Mouse (Mus musculus): Measurements from ENCODE around the gene Dock2. TPM values are rescaled to one million over a fixed set of nuclear protein-coding genes. Genes with fewer than 3 reads are reported as not detected.

Dock2 gene
- polyA plus RNA-seq, 1 experiment, result not detected

- Histone ChIP-seq H3K9me3 (replicated peaks; ENCODE audit: control insufficient read depth, insufficient read depth, low read length, poor library complexity, severe bottlenecking) (no peaks in the 10 kb centered on the region), H3K4me3 (ENCODE audit: low read depth, low read length) (no peak overlapping the region), H3K27ac (ENCODE audit: insufficient read depth, low read length) (no peak overlapping the region), H3K4me1 (ENCODE audit: control insufficient read depth, insufficient read depth, low read length) (no peaks in the 10 kb centered on the region), H3K27me3 (ENCODE audit: control insufficient read depth, insufficient read depth, low read length, poor library complexity, severe bottlenecking) (peaks cover 2% of the 10 kb centered on the region; the same call in 1 of the 2 replicates), H3K36me3 (ENCODE audit: control insufficient read depth, insufficient read depth, low read length, poor library complexity, severe bottlenecking) (no peaks in the 10 kb centered on the region), H3K9ac (ENCODE audit: low read depth, poor library complexity, severe bottlenecking) (no peak overlapping the region)
- no peak for TF ChIP-seq CTCF (IDR thresholded peaks at IDR 0.05; ENCODE audit: low read depth, low read length)
- TF ChIP-seq POLR2A (IDR thresholded peaks at IDR 0.05; ENCODE audit: insufficient read depth, low read length), result no peak
- no peak for TF ChIP-seq EP300 (IDR thresholded peaks at IDR 0.05; ENCODE audit: insufficient read depth, low read depth, low read length)
Observed at GRCm38 (mm10) chr11:34355406-34355805, 428.3 kb downstream of the Dock2 start.

GRCm38 (mm10) chr11:34349453-34350056 is 434.1 kb downstream of the Dock2 start:
- Histone ChIP-seq H3K36me3 (ENCODE audit: control insufficient read depth, insufficient read depth, low read length, poor library complexity, severe bottlenecking) (no peaks in the 10 kb centered on the region), H3K9me3 (replicated peaks; ENCODE audit: control insufficient read depth, insufficient read depth, low read length, poor library complexity, severe bottlenecking) (no peaks in the 10 kb centered on the region), H3K27me3 (ENCODE audit: control insufficient read depth, insufficient read depth, low read length, poor library complexity, severe bottlenecking) (peaks cover 2% of the 10 kb centered on the region; the same call in 1 of the 2 replicates), H3K9ac (ENCODE audit: low read depth, poor library complexity, severe bottlenecking) (no peak overlapping the region), H3K4me1 (ENCODE audit: control insufficient read depth, insufficient read depth, low read length) (no peaks in the 10 kb centered on the region), H3K27ac (ENCODE audit: insufficient read depth, low read length) (no peak overlapping the region), H3K4me3 (ENCODE audit: low read depth, low read length) (no peak overlapping the region)
- TF ChIP-seq EP300 (IDR thresholded peaks at IDR 0.05; ENCODE audit: insufficient read depth, low read depth, low read length), result no peak
- TF ChIP-seq POLR2A (IDR thresholded peaks at IDR 0.05; ENCODE audit: insufficient read depth, low read length), result no peak
- TF ChIP-seq CTCF (IDR thresholded peaks at IDR 0.05; ENCODE audit: low read depth, low read length), result no peak

- H3K9ac ChIP-seq (ENCODE audit: low read depth, poor library complexity, severe bottlenecking), result no peak overlapping the region
- TF ChIP-seq POLR2A (IDR thresholded peaks at IDR 0.05; ENCODE audit: insufficient read depth, low read length) (no peak), EP300 (IDR thresholded peaks at IDR 0.05; ENCODE audit: insufficient read depth, low read depth, low read length) (no peak), CTCF (IDR thresholded peaks at IDR 0.05; ENCODE audit: low read depth, low read length) (no peak)
- H3K36me3 ChIP-seq (ENCODE audit: control insufficient read depth, insufficient read depth, low read length, poor library complexity, severe bottlenecking), result no peaks in the 10 kb centered on the region
- no peak overlapping the region for H3K4me3 ChIP-seq (ENCODE audit: low read depth, low read length)
- no peaks in the 10 kb centered on the region for H3K9me3 ChIP-seq (replicated peaks; ENCODE audit: control insufficient read depth, insufficient read depth, low read length, poor library complexity, severe bottlenecking)
- no peaks in the 10 kb centered on the region for H3K4me1 ChIP-seq (ENCODE audit: control insufficient read depth, insufficient read depth, low read length)
- H3K27me3 ChIP-seq (ENCODE audit: control insufficient read depth, insufficient read depth, low read length, poor library complexity, severe bottlenecking), result peaks cover 2% of the 10 kb centered on the region; the same call in 1 of the 2 replicates
- no peak overlapping the region for H3K27ac ChIP-seq (ENCODE audit: insufficient read depth, low read length)
Observed at GRCm38 (mm10) chr11:34348287-34348918, 435.3 kb downstream of the Dock2 start.

GRCm38 (mm10) chr11:34344310-34344709 is 439.4 kb downstream of the Dock2 start:
- H3K4me1 ChIP-seq (ENCODE audit: control insufficient read depth, insufficient read depth, low read length), result no peaks in the 10 kb centered on the region
- no peak overlapping the region for H3K27ac ChIP-seq (ENCODE audit: insufficient read depth, low read length)
- H3K27me3 ChIP-seq (ENCODE audit: control insufficient read depth, insufficient read depth, low read length, poor library complexity, severe bottlenecking), result no peaks in the 10 kb centered on the region
- H3K36me3 ChIP-seq (ENCODE audit: control insufficient read depth, insufficient read depth, low read length, poor library complexity, severe bottlenecking), result no peaks in the 10 kb centered on the region
- H3K9me3 ChIP-seq (replicated peaks; ENCODE audit: control insufficient read depth, insufficient read depth, low read length, poor library complexity, severe bottlenecking), result no peaks in the 10 kb centered on the region
- TF ChIP-seq EP300 (IDR thresholded peaks at IDR 0.05; ENCODE audit: insufficient read depth, low read depth, low read length) (no peak), CTCF (IDR thresholded peaks at IDR 0.05; ENCODE audit: low read depth, low read length) (no peak), POLR2A (IDR thresholded peaks at IDR 0.05; ENCODE audit: insufficient read depth, low read length) (no peak)
- no peak overlapping the region for H3K4me3 ChIP-seq (ENCODE audit: low read depth, low read length)
- H3K9ac ChIP-seq (ENCODE audit: low read depth, poor library complexity, severe bottlenecking), result no peak overlapping the region

- Histone ChIP-seq H3K36me3 (ENCODE audit: control insufficient read depth, insufficient read depth, low read length, poor library complexity, severe bottlenecking) (no peaks in the 10 kb centered on the region), H3K27me3 (ENCODE audit: control insufficient read depth, insufficient read depth, low read length, poor library complexity, severe bottlenecking) (no peaks in the 10 kb centered on the region), H3K9me3 (replicated peaks; ENCODE audit: control insufficient read depth, insufficient read depth, low read length, poor library complexity, severe bottlenecking) (no peaks in the 10 kb centered on the region), H3K9ac (ENCODE audit: low read depth, poor library complexity, severe bottlenecking) (no peak overlapping the region), H3K27ac (ENCODE audit: insufficient read depth, low read length) (no peak overlapping the region), H3K4me3 (ENCODE audit: low read depth, low read length) (no peak overlapping the region), H3K4me1 (ENCODE audit: control insufficient read depth, insufficient read depth, low read length) (no peaks in the 10 kb centered on the region)
- TF ChIP-seq POLR2A (IDR thresholded peaks at IDR 0.05; ENCODE audit: insufficient read depth, low read length) (no peak), EP300 (IDR thresholded peaks at IDR 0.05; ENCODE audit: insufficient read depth, low read depth, low read length) (no peak), CTCF (IDR thresholded peaks at IDR 0.05; ENCODE audit: low read depth, low read length) (no peak)
Observed at GRCm38 (mm10) chr11:34343742-34344307, 439.9 kb downstream of the Dock2 start.

- Histone ChIP-seq H3K4me3 (ENCODE audit: low read depth, low read length) (no peak overlapping the region), H3K9ac (ENCODE audit: low read depth, poor library complexity, severe bottlenecking) (no peak overlapping the region), H3K27me3 (ENCODE audit: control insufficient read depth, insufficient read depth, low read length, poor library complexity, severe bottlenecking) (no peaks in the 10 kb centered on the region), H3K4me1 (ENCODE audit: control insufficient read depth, insufficient read depth, low read length) (no peaks in the 10 kb centered on the region), H3K9me3 (replicated peaks; ENCODE audit: control insufficient read depth, insufficient read depth, low read length, poor library complexity, severe bottlenecking) (no peaks in the 10 kb centered on the region), H3K27ac (ENCODE audit: insufficient read depth, low read length) (no peak overlapping the region), H3K36me3 (ENCODE audit: control insufficient read depth, insufficient read depth, low read length, poor library complexity, severe bottlenecking) (no peaks in the 10 kb centered on the region)
- TF ChIP-seq POLR2A (IDR thresholded peaks at IDR 0.05; ENCODE audit: insufficient read depth, low read length) (no peak), EP300 (IDR thresholded peaks at IDR 0.05; ENCODE audit: insufficient read depth, low read depth, low read length) (no peak), CTCF (IDR thresholded peaks at IDR 0.05; ENCODE audit: low read depth, low read length) (no peak)
Observed at GRCm38 (mm10) chr11:34339693-34340092, 444.0 kb downstream of the Dock2 start.
